Mouse (Mus musculus) megakaryocyte, embryonic 14.5 days (primary cell): ENCODE results near the gene Sh2d6.

ENCODE experiments used
- FLI1 ChIP-seq: IDR thresholded peaks from 2 replicates; pipeline ENCODE4 v1.6.1; 2012; ENCODE audit warnings: low read length, inconsistent platforms, mixed read lengths
- GATA1 ChIP-seq: IDR thresholded peaks from 3 replicates; pipeline ENCODE4 v1.6.1; 2012; ENCODE audit warnings: mixed read lengths, low read length, inconsistent platforms, borderline replicate concordance

GRCm38 (mm10) chr6:72519892-72520663 lies 1.4 kb downstream of the Sh2d6 start:
- TF ChIP-seq GATA1 (no peak), FLI1 (no peak)
